Mouse (Mus musculus) macrophage (primary cell): Measurements from ENCODE around the gene Fam205c. TPM values are rescaled to one million over a fixed set of nuclear protein-coding genes. Genes with fewer than 3 reads are reported as not detected.
"Not testable (repeated sequence)": the region's sequence is repeated elsewhere in the genome, so short reads cannot be mapped to it uniquely, and the experiment has no call there.

ENCODE experiments used
- H3K27ac ChIP-seq: fragments of 350-480 bp; formaldehyde crosslinking; 2 replicates; pipeline ENCODE4 v1.9.0; 2021
- H3K36me3 ChIP-seq: fragments of 350-480 bp; formaldehyde crosslinking; 2 replicates; pipeline ENCODE4 v1.9.0; 2021; ENCODE audit errors: inconsistent target
- H3K4me3 ChIP-seq: fragments of 350-480 bp; formaldehyde crosslinking; 2 replicates; pipeline ENCODE4 v1.9.0; 2021; ENCODE audit errors: inconsistent target
- H3K79me2 ChIP-seq: fragments of 350-480 bp; formaldehyde crosslinking; 2 replicates; pipeline ENCODE4 v1.9.0; 2021; ENCODE audit errors: inconsistent target
- WGBS: methylation state at CpG from one replicate; pipeline ENCODE4 v1.1.7; 2026; ENCODE audit warnings: inconsistent platforms; ENCODE audit not compliant: missing documents; 5-methylcytosine and 5-hydroxymethylcytosine counted together
- polyA plus RNA-seq: library from polyadenylated mRNA; stranded (reverse); fragments of 250-400 nt; gene quantifications from 3 replicates; pipeline ENCODE4 v1.2.4, GENCODE M21; 2018; ENCODE audit warnings: inconsistent platforms

Gene Fam205c
- polyA plus RNA-seq, 1 experiment from 2014 or later, result not detected

GRCm38 (mm10) chr4:42863487-42863886 is 10.5 kb downstream of the Fam205c start:
- not testable (repeated sequence) for H3K79me2 ChIP-seq, H3K27ac ChIP-seq, H3K4me3 ChIP-seq, H3K36me3 ChIP-seq
- 90% methylated on average over 3 of the region's 5 CpGs for WGBS

DNA sequence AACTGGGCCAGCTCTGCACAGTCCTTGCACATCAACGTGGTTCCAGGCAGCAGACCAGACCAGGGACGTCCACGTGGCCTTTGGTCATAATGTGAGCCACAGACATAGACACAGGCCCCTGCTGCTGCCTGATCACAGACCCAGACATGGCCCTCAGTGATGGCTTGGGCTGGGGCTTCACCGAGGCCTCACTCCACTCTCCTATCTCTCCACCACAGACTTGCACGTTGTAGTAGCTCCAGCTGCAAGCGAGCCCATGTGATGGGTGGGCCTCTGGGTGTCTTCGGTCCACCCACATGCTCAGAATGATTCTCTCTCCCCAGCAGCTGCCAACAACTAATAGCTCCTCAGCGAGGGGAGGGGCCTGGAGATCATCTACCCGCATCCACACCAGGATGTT is 13.6 kb downstream of the Fam205c start:
- H3K79me2 ChIP-seq, H3K27ac ChIP-seq, H3K36me3 ChIP-seq, H3K4me3 ChIP-seq: not testable (repeated sequence)
- WGBS, result 86% methylated on average over 5 of the region's 9 CpGs

DNA sequence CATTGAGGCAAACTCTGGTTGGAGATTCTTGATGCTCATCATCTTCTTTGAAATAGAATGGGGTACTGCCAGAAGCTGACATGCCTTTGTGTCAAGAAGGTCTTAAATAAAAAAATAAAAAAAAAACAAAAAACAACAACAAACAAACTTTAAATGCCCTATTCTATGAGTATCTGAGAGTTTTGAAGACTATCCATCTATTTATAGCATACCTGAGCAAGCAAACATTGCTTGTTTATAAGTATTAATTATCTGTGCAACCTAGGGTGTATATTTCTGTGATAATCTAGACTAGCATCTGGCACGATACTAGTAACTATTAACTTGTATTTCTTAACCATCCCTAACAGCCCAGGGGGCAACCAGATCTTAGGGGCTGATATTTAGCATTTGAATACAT is 17.4 kb downstream of the Fam205c start, which contains the start of gene Gm12394:
Gene Gm12394, minus strand, starts transcription at position 101 of the 400 bp plus-strand sequence.
- not testable (repeated sequence) for H3K36me3 ChIP-seq, H3K79me2 ChIP-seq, H3K4me3 ChIP-seq, H3K27ac ChIP-seq
- WGBS, result no CpG with 5 or more reads among the region's 1 CpGs

DNA sequence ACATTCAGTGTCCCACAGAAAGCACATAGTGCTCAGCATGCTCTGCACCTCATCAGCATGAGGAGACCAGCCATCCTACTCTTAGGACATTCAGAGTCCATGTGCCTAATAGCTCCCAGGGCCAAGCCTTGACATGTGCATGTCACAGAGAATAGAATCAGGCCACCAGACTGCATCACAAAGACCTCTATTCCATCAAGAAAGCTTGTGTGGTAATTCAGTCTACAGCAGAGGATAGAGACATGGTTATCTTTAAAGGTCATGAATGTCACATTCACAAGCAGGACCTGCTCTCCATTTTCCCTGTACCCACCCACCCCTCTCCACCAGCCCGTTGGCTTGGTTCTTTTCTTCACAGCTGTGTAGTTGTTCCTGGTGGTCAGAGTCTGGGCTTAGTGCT is 20.2 kb downstream of the Fam205c start, which contains the start of gene Fam205a1:
Gene Fam205a1, minus strand, starts transcription at position 101 of the 400 bp plus-strand sequence.
- H3K4me3 ChIP-seq, H3K27ac ChIP-seq, H3K36me3 ChIP-seq, H3K79me2 ChIP-seq: not testable (repeated sequence)
- no CpG with 5 or more reads among the region's 1 CpGs for WGBS

Other genes starting within 250 kb of the Fam205c start
- gene Gm2564, start 244.5 kb downstream of the Fam205c start, polyA plus RNA-seq, result not detected in 3 replicates
- not detected in 3 replicates for gene Ccl27b, start 219.0 kb downstream of the Fam205c start, polyA plus RNA-seq
- gene Il11ra2, start 212.3 kb downstream of the Fam205c start, polyA plus RNA-seq, result not detected in 3 replicates
- gene 4930578G10Rik, start 138.7 kb downstream of the Fam205c start, polyA plus RNA-seq, result not detected in 3 replicates
- not detected in 3 replicates for gene Ccl19, start 117.7 kb downstream of the Fam205c start, polyA plus RNA-seq
- not detected in 3 replicates for gene Ccl21a, start 100.2 kb downstream of the Fam205c start, polyA plus RNA-seq
- gene Fam205a1, start 20.3 kb downstream of the Fam205c start, polyA plus RNA-seq, result not detected in 3 replicates
- gene Gm12394, start 17.5 kb downstream of the Fam205c start, polyA plus RNA-seq, result not detected in 3 replicates
- 0.12 to 0.16 TPM in 2 of 3 replicates, not detected in the other for gene Phf24, start 42.4 kb upstream of the Fam205c start, polyA plus RNA-seq
- 7.1 to 8.8 TPM (median 7.8 TPM) in 3 replicates for gene Dnajb5, start 75.6 kb upstream of the Fam205c start, polyA plus RNA-seq
- 0.24 TPM in 1 of 3 replicates, not detected in the others for gene 1700022I11Rik, start 95.4 kb upstream of the Fam205c start, polyA plus RNA-seq
- 191 to 290 TPM (median 215 TPM) in 3 replicates for gene Vcp, start 126.3 kb upstream of the Fam205c start, polyA plus RNA-seq
- 4.6 to 9.0 TPM (median 7.8 TPM) in 3 replicates for gene Fancg, start 136.3 kb upstream of the Fam205c start, polyA plus RNA-seq
- 2.5 to 5.6 TPM (median 4.2 TPM) in 3 replicates for gene Pigo, start 151.6 kb upstream of the Fam205c start, polyA plus RNA-seq
- 35.0 to 52.0 TPM (median 48.6 TPM) in 3 replicates for gene Stoml2, start 157.5 kb upstream of the Fam205c start, polyA plus RNA-seq
- 31.7 to 44.7 TPM (median 36.4 TPM) in 3 replicates for gene Fam214b, start 172.0 kb upstream of the Fam205c start, polyA plus RNA-seq
- 0.18 to 0.37 TPM (median 0.36 TPM) in 3 replicates for gene Unc13b, start 184.7 kb upstream of the Fam205c start, polyA plus RNA-seq